In the genomic region with DNA sequence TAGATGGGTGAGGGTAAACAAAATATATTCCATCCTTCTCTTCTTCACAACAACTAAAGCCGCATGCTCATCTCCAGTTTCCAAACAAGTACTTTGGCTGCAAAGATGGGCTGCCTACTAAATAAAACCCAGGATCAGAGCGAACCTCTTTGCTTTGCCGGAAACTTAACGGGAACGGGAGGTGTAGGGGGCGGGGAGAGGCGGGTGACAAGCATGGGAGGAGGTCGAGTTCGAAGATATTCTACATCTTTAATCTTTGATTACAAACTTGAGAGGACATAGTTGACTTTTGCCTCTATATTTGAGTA, we compare ENCODE assay signal across 8 mouse cellular contexts. TPM values are rescaled to one million over a fixed set of nuclear protein-coding genes. Genes with fewer than 3 reads are reported as not detected.
DNase-seq lines count a peak whose midpoint lies in the region; ATAC-seq and TF ChIP-seq lines count a peak whose summit lies in the region.

No protein-coding gene starts in this region.

- no peaks in the 10 kb centered on the region for H3K27me3 ChIP-seq in MEL (ENCODE audit: control insufficient read depth in 1 of 2, insufficient read depth in 2 of 2, low read length in 2 of 2)
- no peaks in the 10 kb centered on the region for H3K27me3 ChIP-seq in heart, embryonic 12.5 days (replicated peaks)
- H3K27me3 ChIP-seq in stomach, embryonic 14.5 days (ENCODE audit: control insufficient read depth, insufficient read depth, low read length): no peaks in the 10 kb centered on the region

- no peak for TF ChIP-seq RAD21 in MEL (IDR thresholded peaks at IDR 0.05; ENCODE audit: low read depth, low read length)

- no peak for TF ChIP-seq EP300 in MEL (IDR thresholded peaks at IDR 0.05; ENCODE audit: low read depth in 1 of 2, low read length in 2 of 2)

- no peak for TF ChIP-seq POLR2A in MEL (IDR thresholded peaks at IDR 0.05; ENCODE audit: control insufficient read depth in 1 of 2, insufficient read depth in 1 of 2, low read depth in 1 of 2, low read length in 2 of 2, poor library complexity in 1 of 2)

- peak overlapping the region; percentile 56 to 72 for H3K4me3 ChIP-seq in MEL (ENCODE audit: control insufficient read depth in 1 of 2, insufficient read depth in 1 of 2, low read depth in 2 of 2, low read length in 2 of 2)
- peak overlapping the region; percentile 97 for H3K4me3 ChIP-seq in heart, embryonic 12.5 days
- H3K4me3 ChIP-seq in stomach, embryonic 14.5 days (ENCODE audit: low read depth, low read length): peak overlapping the region; percentile 90

- peaks cover 0 to 19% of the 10 kb centered on the region in 2 experiments; a peak in 2 of 4 replicates for H3K36me3 ChIP-seq in MEL (ENCODE audit: control insufficient read depth in 1 of 2, insufficient read depth in 2 of 2, low read length in 2 of 2)
- H3K36me3 ChIP-seq in heart, embryonic 12.5 days: peaks cover 2% of the 10 kb centered on the region; the same call in 1 of the 2 replicates
- no peaks in the 10 kb centered on the region for H3K36me3 ChIP-seq in stomach, embryonic 14.5 days (ENCODE audit: control insufficient read depth, insufficient read depth, low read length)

- peak overlapping the region; percentile 83 for H3K4me2 ChIP-seq in heart, embryonic 12.5 days
- peak overlapping the region; percentile 93 for H3K4me2 ChIP-seq in stomach, embryonic 14.5 days (replicated peaks; ENCODE audit: low read depth, low read length)

- under 1% methylated on average over 9 of the region's 9 CpGs for WGBS in heart, embryonic 12.5 days
- 0% methylated on average over 9 of the region's 9 CpGs for WGBS in stomach, embryonic 14.5 days

- peak; percentile 64 for DNase-seq in CD4-positive, CD25-positive, alpha-beta regulatory T cell, adult 2 months (ENCODE audit: low read depth, low spot score)
- DNase-seq in MEL (ENCODE audit: low read depth, low spot score): peak; percentile 80
- peak; percentile 61 for DNase-seq in embryo, embryonic 9.5 days (ENCODE audit: extremely low spot score)
- DNase-seq in kidney, postnatal 14 days: peak; percentile 33
- peak; percentile 21 to 35 for DNase-seq in lung, postnatal 4 days

- ATAC-seq in CD4-positive, CD25-positive, alpha-beta regulatory T cell, adult 4 months: no peak
- no peak for ATAC-seq in heart, embryonic 12.5 days (ENCODE audit: insufficient number of reproducible peaks, low FRiP score)
- no peak for ATAC-seq in stomach, embryonic 14.5 days (ENCODE audit: insufficient number of reproducible peaks, insufficient read depth, low FRiP score, low read depth)

- peak overlapping the region; percentile 73 for H3K9ac ChIP-seq in MEL (ENCODE audit: control insufficient read depth, low read depth, low read length, poor library complexity, severe bottlenecking)
- H3K9ac ChIP-seq in heart, embryonic 12.5 days: peak overlapping the region; percentile 55
- H3K9ac ChIP-seq in stomach, embryonic 14.5 days (replicated peaks; ENCODE audit: low read depth, low read length): no peak overlapping the region; the same call in 1 of the 2 replicates

- peaks cover 36% of the 10 kb centered on the region for H3K79me2 ChIP-seq in MEL (ENCODE audit: control insufficient read depth, insufficient read depth, low read length, poor library complexity)

- peak overlapping the region; percentile 80 for H3K27ac ChIP-seq in MEL (ENCODE audit: control insufficient read depth, low read depth, low read length)
- H3K27ac ChIP-seq in heart, embryonic 12.5 days (ENCODE audit: poor library complexity, severe bottlenecking): peak overlapping the region; percentile 99
- peak overlapping the region; percentile 71 for H3K27ac ChIP-seq in stomach, embryonic 14.5 days (ENCODE audit: low read length)

- TF ChIP-seq CTCF in MEL (IDR thresholded peaks at IDR 0.05 in 2 of 3, conservative IDR thresholded peaks at IDR 0.05 in 1 of 3; ENCODE audit: control insufficient read depth in 1 of 3, insufficient read depth in 1 of 3, low read depth in 2 of 3, low read length in 3 of 3, poor library complexity in 1 of 3, severe bottlenecking in 1 of 3): no peak

- no peaks in the 10 kb centered on the region for H3K9me3 ChIP-seq in MEL (replicated peaks; ENCODE audit: insufficient read depth, low read length)
- H3K9me3 ChIP-seq in heart, embryonic 12.5 days (replicated peaks): no peaks in the 10 kb centered on the region
- no peaks in the 10 kb centered on the region for H3K9me3 ChIP-seq in stomach, embryonic 14.5 days (ENCODE audit: control insufficient read depth, low read depth, low read length)

- H3K4me1 ChIP-seq in MEL (ENCODE audit: control insufficient read depth in 1 of 2, insufficient read depth in 2 of 2, low read length in 2 of 2): no peaks in the 10 kb centered on the region; a peak in 1 of 4 replicates
- H3K4me1 ChIP-seq in heart, embryonic 12.5 days (replicated peaks): peaks cover 6% of the 10 kb centered on the region; the same call in 1 of the 2 replicates
- peaks cover 11% of the 10 kb centered on the region for H3K4me1 ChIP-seq in stomach, embryonic 14.5 days (ENCODE audit: control insufficient read depth, insufficient read depth, low read length)

TF ChIP-seq in MEL, 35 proteins besides CTCF, POLR2A, EP300 and RAD21:
- TF ChIP-seq KAT2A (conservative IDR thresholded peaks at IDR 0.05; ENCODE audit: low read depth, low read length): no peak
- peak; percentile 13 for TF ChIP-seq MXI1 (IDR thresholded peaks at IDR 0.05; ENCODE audit: low read depth, low read length)
- 0 out of 2 replicates have a peak, but pooled peaks have one; percentile 25 for TF ChIP-seq CHD1 (IDR thresholded peaks at IDR 0.05; ENCODE audit: low read depth, low read length)
- TF ChIP-seq NELFE (IDR thresholded peaks at IDR 0.05; ENCODE audit: low read depth, low read length): peak; percentile 18; the same call in 1 of the 2 replicates

RNA-seq across cellular contexts. Expression of a gene that starts 0.7 kb away (rescaled TPM):
- polyA plus RNA-seq in CD4-positive, CD25-positive, alpha-beta regulatory T cell, adult 4 months (2017; shearing (Covaris generic)): 100 to 1,000 TPM; 116 to 132 TPM
- 31.6 and 39.0 TPM in 2 replicates for total RNA-seq in MEL (2012; rRNA removed)
- 100 to 1,000 TPM; 104 to 735 TPM for polyA plus RNA-seq in MEL (2012; ENCODE audit: insufficient read depth in 1 of 2, insufficient read length in 2 of 2, low read depth in 1 of 2, low replicate concordance in 2 of 2, missing spikeins in 1 of 2)
- polyA plus RNA-seq in heart, embryonic 12.5 days (2016; fragmentation: Nextera tagmentation; extraction: Ambion mirVana): 94.6 and 107 TPM in 2 replicates
- polyA plus RNA-seq in stomach, embryonic 14.5 days (2014; fragmentation: Nextera tagmentation; extraction: Ambion mirVana): 80.8 and 86.0 TPM in 2 replicates

RNA-seq across cellular contexts. Expression of a gene that starts 53.9 kb away (rescaled TPM):
- 1 to 10 TPM; 1.2 to 2.3 TPM for polyA plus RNA-seq in CD4-positive, CD25-positive, alpha-beta regulatory T cell, adult 4 months (2017; shearing (Covaris generic))
- not detected in 2 replicates for total RNA-seq in MEL (2012; rRNA removed)
- under 1 TPM in 1 of 2 experiments, not detected in 1; 0.08 TPM for polyA plus RNA-seq in MEL (2012; ENCODE audit: insufficient read depth in 1 of 2, insufficient read length in 2 of 2, low read depth in 1 of 2, low replicate concordance in 2 of 2, missing spikeins in 1 of 2)
- not detected in 2 replicates for polyA plus RNA-seq in heart, embryonic 12.5 days (2016; fragmentation: Nextera tagmentation; extraction: Ambion mirVana)
- polyA plus RNA-seq in stomach, embryonic 14.5 days (2014; fragmentation: Nextera tagmentation; extraction: Ambion mirVana): not detected in 2 replicates

Comparison
In these comparisons a context has a peak if more than half of its experiments do, and no peak if none do; other contexts are left out.
1. DNase-seq: peak in every context shown above with its lines; median percentile 80 in MEL; 64 in CD4-positive, CD25-positive, alpha-beta regulatory T cell, adult 2 months; 61 in embryo, embryonic 9.5 days; 33 in kidney, postnatal 14 days; 28 in lung, postnatal 4 days.